Mouse (Mus musculus) ES-E14 (cell line): ENCODE measurements at regions not wholly inside any gene's neighbourhood (a gene's known extent, or its start where the extent isn't known, plus 50 kb on each side); places are given as distances from the start of the nearest gene placed in this dataset.

Experiments
- DNase-seq: peaks from one replicate; pipeline ENCODE4 v3.0.0-alpha.2; 2013; ENCODE audit warnings: low read depth, low spot score
- H3K27ac ChIP-seq: 2 replicates; pipeline ENCODE4 v1.5.1; 2012; ENCODE audit warnings: low read depth, mild to moderate bottlenecking, low read length, moderate library complexity, mixed read lengths; ENCODE audit not compliant: poor library complexity, insufficient read depth, severe bottlenecking
- H3K36me3 ChIP-seq: 2 replicates; pipeline ENCODE4 v1.6.1; 2012; ENCODE audit warnings: mild to moderate bottlenecking, low read length, moderate library complexity, mixed read lengths; ENCODE audit not compliant: control insufficient read depth, poor library complexity, insufficient read depth, severe bottlenecking
- H3K4me1 ChIP-seq, 2 experiments: fragments of 150-350 bp in 1 of 2; sonication (generic) in 1 of 2; 2 replicates each; pipeline ENCODE4 v1.6.1; 2012; ENCODE audit warnings: low read length in 2 of 2, mild to moderate bottlenecking in 1 of 2, mixed read lengths in 1 of 2; ENCODE audit not compliant: control insufficient read depth in 2 of 2, insufficient read depth in 2 of 2, poor library complexity in 1 of 2
- H3K4me3 ChIP-seq, 2 experiments: fragments of 150-350 bp in 1 of 2; sonication (generic) in 1 of 2; 2 replicates each; pipeline ENCODE4 v1.5.1; 2012; ENCODE audit warnings: low read length in 2 of 2, low read depth in 1 of 2, mild to moderate bottlenecking in 1 of 2, mixed read lengths in 1 of 2; ENCODE audit not compliant: insufficient read depth in 1 of 2, poor library complexity in 1 of 2, severe bottlenecking in 1 of 2
- H3K9ac ChIP-seq: 2 replicates; pipeline ENCODE4 v1.6.1; 2012; ENCODE audit warnings: low read depth, mild to moderate bottlenecking, low read length, mixed read lengths; ENCODE audit not compliant: poor library complexity, insufficient read depth, severe bottlenecking
- H3K9me3 ChIP-seq: fragments of 150-350 bp; sonication (generic); 2 replicates; pipeline ENCODE4 v1.6.1; 2012; ENCODE audit warnings: low read depth, mild to moderate bottlenecking, low read length; ENCODE audit not compliant: control insufficient read depth, insufficient read depth
- CHD2 ChIP-seq: IDR thresholded peaks from 2 replicates; pipeline ENCODE4 v1.6.1; 2014; ENCODE audit warnings: mild to moderate bottlenecking, low read depth, low read length, inconsistent platforms
- HCFC1 ChIP-seq: IDR thresholded peaks from 2 replicates; pipeline ENCODE4 v1.6.1; 2012; ENCODE audit warnings: low read length, inconsistent platforms, borderline replicate concordance; ENCODE audit not compliant: insufficient read depth
- MAFK ChIP-seq: IDR thresholded peaks from 2 replicates; pipeline ENCODE4 v1.6.1; 2014; ENCODE audit warnings: mild to moderate bottlenecking, low read depth, low read length, inconsistent platforms; ENCODE audit not compliant: insufficient read depth
- ZC3H11A ChIP-seq: IDR thresholded peaks from 2 replicates; pipeline ENCODE4 v1.6.1; 2012; ENCODE audit warnings: low read depth, mild to moderate bottlenecking, inconsistent platforms, low read length, borderline replicate concordance
- ZNF384 ChIP-seq: IDR thresholded peaks from 2 replicates; pipeline ENCODE4 v1.6.1; 2012; ENCODE audit warnings: low read depth, low read length, inconsistent platforms
- in situ Hi-C, 2 experiments: fragments of 600-800 bp; cut with MboI; formaldehyde crosslinking; loops; one replicate each; pipeline ENCODE4 v1.15.1; 2025; ENCODE audit warnings: low sequenced_read_pairs in 2 of 2, inconsistent platforms in 1 of 2; ENCODE audit not compliant: unreplicated experiment in 2 of 2

GRCm38 (mm10) chr6:70088041-70088440, 704.0 kb downstream of the Rpia start:
- in situ Hi-C loops = no loop called here
- H3K4me1 ChIP-seq = no peaks in the 10 kb centered on the region
- no peaks in the 10 kb centered on the region for H3K9me3 ChIP-seq
- peak; percentile 31 for DNase-seq
- H3K27ac ChIP-seq = no peak overlapping the region
- H3K36me3 ChIP-seq = no peaks in the 10 kb centered on the region
- TF ChIP-seq CHD2 (peak; percentile 53; the same call in 1 of the 2 replicates), HCFC1 (no peak), MAFK (no peak), ZC3H11A (no peak), ZNF384 (no peak)
- H3K9ac ChIP-seq = peak overlapping the region; percentile 37; the same call in 1 of the 2 replicates
- H3K4me3 ChIP-seq = peak overlapping the region; percentile 33 to 74

- H3K9me3 ChIP-seq = no peaks in the 10 kb centered on the region
- TF ChIP-seq HCFC1 (no peak), MAFK (no peak), CHD2 (no peak), ZC3H11A (no peak), ZNF384 (no peak)
- no peaks in the 10 kb centered on the region for H3K4me1 ChIP-seq
- no peak overlapping the region for H3K4me3 ChIP-seq
- H3K9ac ChIP-seq = no peak overlapping the region
- no peaks in the 10 kb centered on the region for H3K36me3 ChIP-seq
- no peak for DNase-seq
- no peak overlapping the region for H3K27ac ChIP-seq
- in situ Hi-C loops = no loop called here
Observed at GRCm38 (mm10) chr6:70073841-70074240, 718.2 kb downstream of the Rpia start.

- Histone ChIP-seq H3K4me1 (no peaks in the 10 kb centered on the region), H3K9me3 (no peaks in the 10 kb centered on the region)
Observed at GRCm38 (mm10) chr6:70072007-70072406, 720.0 kb downstream of the Rpia start.

GRCm38 (mm10) chr6:70067716-70068415, 724.2 kb downstream of the Rpia start:
- DNase-seq = no peak
- Histone ChIP-seq H3K27ac (no peak overlapping the region), H3K36me3 (no peaks in the 10 kb centered on the region), H3K4me3 (no peak overlapping the region), H3K9me3 (no peaks in the 10 kb centered on the region), H3K4me1 (no peaks in the 10 kb centered on the region), H3K9ac (no peak overlapping the region)
- in situ Hi-C loops = no loop called here
- TF ChIP-seq CHD2 = no peak
- TF ChIP-seq MAFK = no peak
- no peak for TF ChIP-seq ZC3H11A
- no peak for TF ChIP-seq ZNF384
- no peak for TF ChIP-seq HCFC1

More at GRCm38 (mm10) chr6:70072007-70072406, 720.0 kb downstream of the Rpia start:
- no peaks in the 10 kb centered on the region for H3K36me3 ChIP-seq
- no peak for DNase-seq
- in situ Hi-C loops = no loop called here
- no peak overlapping the region for H3K4me3 ChIP-seq
- no peak overlapping the region for H3K9ac ChIP-seq
- TF ChIP-seq ZNF384 (no peak), MAFK (no peak), HCFC1 (no peak)
- H3K27ac ChIP-seq = no peak overlapping the region

- in situ Hi-C loops = no loop called here
- Histone ChIP-seq H3K4me1 (no peaks in the 10 kb centered on the region), H3K4me3 (no peak overlapping the region), H3K36me3 (no peaks in the 10 kb centered on the region), H3K27ac (no peak overlapping the region), H3K9ac (no peak overlapping the region), H3K9me3 (no peaks in the 10 kb centered on the region)
- TF ChIP-seq MAFK (no peak), CHD2 (no peak), ZNF384 (no peak), HCFC1 (no peak), ZC3H11A (no peak)
- DNase-seq = no peak
Observed at GRCm38 (mm10) chr6:70059028-70059427, 733.0 kb downstream of the Rpia start.
